Mouse (Mus musculus) liver, adult 2 months (tissue): ENCODE results near the gene Sgcd. TPM values are rescaled to one million over a fixed set of nuclear protein-coding genes. Genes with fewer than 3 reads are reported as not detected.
A peak's percentile ranks its signal among the peaks of the same experiment; 100 is the strongest.

ENCODE experiments used
- DNase-seq: peaks from one replicate; pipeline ENCODE4 v3.0.0-alpha.2; 2011; ENCODE audit warnings: low read depth, low spot score; ENCODE audit errors: extremely low read depth
- H3K27ac ChIP-seq: fragments of 200-500 bp; replicated peaks from 2 replicates; pipeline ENCODE4 v1.5.1; 2012; ENCODE audit warnings: low read depth, mild to moderate bottlenecking, control low read depth, inconsistent platforms, low read length; ENCODE audit not compliant: insufficient read depth
- H3K27me3 ChIP-seq: fragments of 200-500 bp; 2 replicates; pipeline ENCODE4 v1.6.1; 2012; ENCODE audit warnings: mild to moderate bottlenecking, moderate library complexity, low read length, inconsistent platforms; ENCODE audit not compliant: control insufficient read depth, insufficient read depth
- H3K36me3 ChIP-seq: fragments of 200-500 bp; 2 replicates; pipeline ENCODE4 v1.6.1; 2012; ENCODE audit warnings: low read length, inconsistent platforms; ENCODE audit not compliant: control insufficient read depth, insufficient read depth
- H3K4me1 ChIP-seq: fragments of 200-500 bp; 2 replicates; pipeline ENCODE4 v1.6.1; 2011; ENCODE audit warnings: low read length; ENCODE audit not compliant: control insufficient read depth, insufficient read depth
- H3K4me3 ChIP-seq: fragments of 200-500 bp; 2 replicates; pipeline ENCODE4 v1.5.1; 2011; ENCODE audit warnings: low read depth, mild to moderate bottlenecking, control low read depth, low read length, moderate library complexity; ENCODE audit not compliant: insufficient read depth
- H3K79me2 ChIP-seq: fragments of 200-500 bp; 2 replicates; pipeline ENCODE4 v1.6.1; 2012; ENCODE audit warnings: inconsistent platforms, mild to moderate bottlenecking, low read length, moderate library complexity; ENCODE audit not compliant: control insufficient read depth, insufficient read depth
- H3K9ac ChIP-seq: fragments of 200-500 bp; 2 replicates; pipeline ENCODE4 v1.6.1; 2012; ENCODE audit warnings: low read depth, mild to moderate bottlenecking, control low read depth, inconsistent platforms, low read length
- CTCF ChIP-seq: fragments of 200-500 bp; IDR thresholded peaks from 2 replicates; pipeline ENCODE4 v1.5.1; 2011; ENCODE audit warnings: low read depth, low read length, control low read depth
- POLR2A ChIP-seq: fragments of 200-500 bp; IDR thresholded peaks from 2 replicates; pipeline ENCODE4 v1.6.1; 2011; ENCODE audit warnings: low read length, control low read depth; ENCODE audit not compliant: insufficient read depth; ENCODE audit errors: extremely low read depth
- WGBS: fragments of 180-500 bp; shearing (Covaris S2); methylation state at CpG from one replicate; pipeline ENCODE4 v1.1.7; 2018; 5-methylcytosine and 5-hydroxymethylcytosine counted together
- polyA plus RNA-seq: library from polyadenylated mRNA; depleted of rRNA; stranded (reverse); fragments of >200 nt; gene quantifications from 2 replicates; pipeline ENCODE4 v1.2.3, GENCODE M21; 2012
- total RNA-seq: library from RNA; depleted of rRNA; stranded (reverse); fragments of >200 nt; gene quantifications from 2 replicates; pipeline ENCODE4 v1.2.3, GENCODE M21; 2014

Gene Sgcd
- total and polyA plus RNA-seq, 2 experiments, result 0.37 TPM; not detected in 1

- H3K79me2 ChIP-seq, result no peaks in the 10 kb centered on the region
- H3K36me3 ChIP-seq, result no peaks in the 10 kb centered on the region
- H3K27me3 ChIP-seq, result no peaks in the 10 kb centered on the region
- WGBS, result 83% methylated on average over 1 of the region's 1 CpGs
- DNase-seq, result no peak
- no peaks in the 10 kb centered on the region for H3K4me1 ChIP-seq
- TF ChIP-seq CTCF (no peak), POLR2A (no peak)
- H3K4me3 ChIP-seq, result no peak overlapping the region
- H3K27ac ChIP-seq, result no peak overlapping the region
- no peak overlapping the region for H3K9ac ChIP-seq
Observed at GRCm38 (mm10) chr11:47206461-47206860, 782.3 kb downstream of the Sgcd start.

GRCm38 (mm10) chr11:47199106-47199505 is 789.7 kb downstream of the Sgcd start:
- H3K9ac ChIP-seq, result no peak overlapping the region
- H3K4me1 ChIP-seq, result no peaks in the 10 kb centered on the region
- H3K27ac ChIP-seq, result no peak overlapping the region
- DNase-seq, result peak; percentile 10
- TF ChIP-seq POLR2A (no peak), CTCF (no peak)
- H3K4me3 ChIP-seq, result no peak overlapping the region
- H3K27me3 ChIP-seq, result no peaks in the 10 kb centered on the region
- no peaks in the 10 kb centered on the region for H3K79me2 ChIP-seq
- H3K36me3 ChIP-seq, result no peaks in the 10 kb centered on the region
- WGBS, result 76% methylated on average over 7 of the region's 7 CpGs

- H3K27me3 ChIP-seq, result no peaks in the 10 kb centered on the region
- WGBS, result 91% methylated on average over 2 of the region's 2 CpGs
- no peaks in the 10 kb centered on the region for H3K79me2 ChIP-seq
- DNase-seq, result no peak
- H3K4me1 ChIP-seq, result no peaks in the 10 kb centered on the region
- H3K27ac ChIP-seq, result no peak overlapping the region
- H3K9ac ChIP-seq, result no peak overlapping the region
- no peaks in the 10 kb centered on the region for H3K36me3 ChIP-seq
- H3K4me3 ChIP-seq, result no peak overlapping the region
- TF ChIP-seq POLR2A (no peak), CTCF (no peak)
Observed at GRCm38 (mm10) chr11:47188556-47188955, 800.2 kb downstream of the Sgcd start.

- TF ChIP-seq CTCF, result no peak
- TF ChIP-seq POLR2A, result no peak
- no peak overlapping the region for H3K9ac ChIP-seq
- H3K4me1 ChIP-seq, result no peaks in the 10 kb centered on the region
- WGBS, result 80% methylated on average over 2 of the region's 2 CpGs
- no peak overlapping the region for H3K27ac ChIP-seq
- no peaks in the 10 kb centered on the region for H3K27me3 ChIP-seq
- H3K36me3 ChIP-seq, result no peaks in the 10 kb centered on the region
- H3K4me3 ChIP-seq, result no peak overlapping the region
- no peak for DNase-seq
- no peaks in the 10 kb centered on the region for H3K79me2 ChIP-seq
Observed at GRCm38 (mm10) chr11:47174977-47175376, 813.8 kb downstream of the Sgcd start.

GRCm38 (mm10) chr11:47170926-47171625 is 817.7 kb downstream of the Sgcd start:
- H3K4me3 ChIP-seq, result no peak overlapping the region
- no peaks in the 10 kb centered on the region for H3K27me3 ChIP-seq
- DNase-seq, result peak; percentile 60
- H3K9ac ChIP-seq, result no peak overlapping the region
- H3K79me2 ChIP-seq, result no peaks in the 10 kb centered on the region
- H3K27ac ChIP-seq, result no peak overlapping the region
- H3K4me1 ChIP-seq, result no peaks in the 10 kb centered on the region
- no peaks in the 10 kb centered on the region for H3K36me3 ChIP-seq
- TF ChIP-seq POLR2A, result no peak
- no peak for TF ChIP-seq CTCF
- WGBS, result 66% methylated on average over 6 of the region's 6 CpGs

GRCm38 (mm10) chr11:47167376-47167775 is 821.4 kb downstream of the Sgcd start:
- Histone ChIP-seq H3K4me3 (no peak overlapping the region), H3K9ac (no peak overlapping the region), H3K27ac (no peak overlapping the region), H3K4me1 (no peaks in the 10 kb centered on the region), H3K79me2 (no peaks in the 10 kb centered on the region), H3K27me3 (no peaks in the 10 kb centered on the region), H3K36me3 (no peaks in the 10 kb centered on the region)
- DNase-seq, result no peak
- 74% methylated on average over 4 of the region's 4 CpGs for WGBS
- TF ChIP-seq POLR2A (no peak), CTCF (no peak)
